Mouse (Mus musculus) cerebral cortex, adult 2 months (tissue): Measurements from ENCODE around the gene Hs2st1.

Source experiments
- WGBS: fragments of 180-500 bp; shearing (Covaris S2); methylation state at CpG from one replicate; pipeline ENCODE4 v1.1.7; 2018; 5-methylcytosine and 5-hydroxymethylcytosine counted together

The Hs2st1 gene

DNA sequence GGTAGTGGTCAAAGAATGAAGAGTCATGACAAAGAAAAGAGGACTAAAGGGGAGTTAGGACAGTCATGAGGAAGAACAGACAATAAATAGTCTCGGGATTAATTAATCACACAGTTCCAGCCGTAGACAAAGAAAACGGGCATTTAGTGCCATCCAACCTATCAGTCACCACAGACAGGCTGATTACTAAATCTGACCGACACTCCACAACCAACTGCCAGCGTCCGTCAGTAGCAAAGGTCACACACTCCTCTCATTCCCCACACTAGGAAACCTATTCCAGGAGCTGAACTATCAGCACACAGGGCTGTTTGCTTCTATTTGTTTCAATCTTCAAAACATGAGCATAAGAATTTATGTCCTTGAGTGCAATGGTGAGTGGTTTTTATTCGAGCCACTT, 16.0 kb downstream of the Hs2st1 start:
- 60% methylated on average over 7 of the region's 7 CpGs for WGBS

- 60% methylated on average over 4 of the region's 4 CpGs for WGBS
Measured at GRCm38 (mm10) chr3:144551416-144551815, 18.6 kb downstream of the Hs2st1 start.

GRCm38 (mm10) chr3:144550659-144551058, 19.3 kb downstream of the Hs2st1 start:
- 63% methylated on average over 5 of the region's 5 CpGs for WGBS

GRCm38 (mm10) chr3:144550036-144550435, 19.9 kb downstream of the Hs2st1 start:
- WGBS, result 78% methylated on average over 5 of the region's 5 CpGs

DNA sequence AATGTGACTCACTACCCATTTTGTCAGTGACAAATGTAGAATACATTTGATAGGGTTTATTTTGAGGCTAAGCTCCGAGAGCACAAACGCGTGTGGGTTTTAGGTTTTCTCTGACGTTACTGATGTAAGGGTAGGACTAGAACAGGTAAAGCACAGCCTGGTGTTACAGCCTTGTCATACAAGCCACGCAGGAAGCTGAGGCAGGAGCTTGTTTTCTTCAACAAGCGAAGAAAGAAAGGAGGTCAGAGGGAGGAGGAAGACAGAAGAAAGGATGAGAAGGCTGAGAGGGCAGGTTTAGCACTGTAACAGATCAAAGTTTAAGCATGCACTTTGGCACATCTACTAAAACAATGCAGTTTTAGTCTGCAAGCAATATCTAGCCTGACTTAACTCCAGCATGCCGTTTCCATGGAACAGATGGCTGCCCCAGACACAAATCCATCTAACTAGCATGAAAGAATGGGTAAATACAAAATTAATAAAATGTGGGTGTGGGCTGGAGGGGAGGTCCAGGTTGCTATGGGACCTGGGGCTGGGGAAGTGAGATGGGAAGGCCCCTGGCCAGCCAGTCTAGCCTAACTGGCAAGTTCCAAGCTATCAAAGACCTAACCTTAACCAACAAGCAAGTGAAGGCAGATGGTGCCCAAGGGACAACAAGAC, 21.7 kb downstream of the Hs2st1 start:
- WGBS, result 48% methylated on average over 7 of the region's 7 CpGs

DNA sequence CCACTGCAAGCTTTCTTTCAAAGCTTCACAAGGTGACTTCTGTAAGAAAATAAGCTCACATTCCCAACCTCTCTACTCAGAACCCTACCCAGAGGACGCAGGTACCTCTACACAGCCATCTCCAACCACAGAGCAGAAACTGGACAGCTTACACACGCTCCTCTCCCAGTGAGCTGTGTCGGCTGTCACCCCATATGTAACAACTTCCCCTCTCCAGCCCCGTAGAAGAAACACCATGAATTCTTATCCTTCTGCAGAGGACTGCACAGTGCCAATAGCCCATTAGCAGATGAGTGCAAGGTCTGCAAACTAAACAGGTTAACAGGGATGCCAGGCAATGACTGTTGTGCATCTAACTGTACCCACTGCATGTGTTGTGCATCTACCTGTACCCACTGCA, 23.5 kb downstream of the Hs2st1 start:
- 26% methylated on average over 4 of the region's 4 CpGs for WGBS

DNA sequence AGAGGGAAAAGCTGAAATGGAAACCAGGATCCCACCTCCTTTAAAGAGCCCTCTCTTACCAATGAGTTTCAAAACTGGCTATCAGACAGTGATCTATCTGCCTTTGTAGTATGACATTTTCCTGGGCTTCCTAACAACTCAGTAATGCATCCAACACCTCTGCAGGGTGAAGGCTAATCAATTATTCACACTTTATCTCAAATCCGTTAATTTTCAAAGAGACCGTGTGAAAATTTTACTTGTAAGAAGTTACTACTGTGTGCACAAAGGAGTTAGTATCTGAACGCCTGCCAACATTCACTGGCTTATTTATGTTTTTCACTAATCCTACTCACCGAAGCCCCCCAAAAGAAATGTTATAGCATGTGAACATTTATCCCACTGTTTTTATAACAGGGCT, 24.1 kb downstream of the Hs2st1 start:
- 25% methylated on average over 4 of the region's 4 CpGs for WGBS

GRCm38 (mm10) chr3:144545152-144545551, 24.8 kb downstream of the Hs2st1 start:
- 67% methylated on average over 7 of the region's 7 CpGs for WGBS

GRCm38 (mm10) chr3:144541906-144542438, 28.0 kb downstream of the Hs2st1 start:
- 37% methylated on average over 6 of the region's 6 CpGs for WGBS

- 68% methylated on average over 3 of the region's 3 CpGs for WGBS
Measured at GRCm38 (mm10) chr3:144540805-144541204, 29.2 kb downstream of the Hs2st1 start.

- WGBS, result 67% methylated on average over 3 of the region's 3 CpGs
Measured at GRCm38 (mm10) chr3:144539051-144539450, 30.9 kb downstream of the Hs2st1 start.

GRCm38 (mm10) chr3:144537078-144537855, 32.7 kb downstream of the Hs2st1 start:
- WGBS, result 46% methylated on average over 7 of the region's 7 CpGs

GRCm38 (mm10) chr3:144535056-144535455, 34.9 kb downstream of the Hs2st1 start:
- 68% methylated on average over 4 of the region's 4 CpGs for WGBS

GRCm38 (mm10) chr3:144531023-144531422, 39.0 kb downstream of the Hs2st1 start:
- 22% methylated on average over 5 of the region's 5 CpGs for WGBS

DNA sequence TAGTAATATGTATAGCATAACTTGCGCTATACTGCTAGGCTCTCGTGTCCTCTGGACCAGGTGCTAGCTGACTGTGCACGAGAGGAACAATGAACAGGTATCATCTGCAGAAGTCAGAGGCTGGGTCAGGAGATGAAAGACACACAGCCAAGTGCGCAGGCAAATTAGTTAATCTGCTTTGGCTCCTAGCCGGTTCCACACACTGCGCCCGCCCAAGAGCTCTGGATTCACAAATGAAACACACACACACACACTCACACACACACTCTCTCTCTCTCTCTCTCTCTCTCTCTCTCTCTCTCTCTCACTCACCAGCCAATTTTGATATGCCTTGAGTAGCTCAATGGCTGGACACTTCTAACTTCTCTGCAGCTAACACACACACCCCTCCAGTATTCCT, 42.1 kb downstream of the Hs2st1 start:
- WGBS, result 85% methylated on average over 7 of the region's 7 CpGs

DNA sequence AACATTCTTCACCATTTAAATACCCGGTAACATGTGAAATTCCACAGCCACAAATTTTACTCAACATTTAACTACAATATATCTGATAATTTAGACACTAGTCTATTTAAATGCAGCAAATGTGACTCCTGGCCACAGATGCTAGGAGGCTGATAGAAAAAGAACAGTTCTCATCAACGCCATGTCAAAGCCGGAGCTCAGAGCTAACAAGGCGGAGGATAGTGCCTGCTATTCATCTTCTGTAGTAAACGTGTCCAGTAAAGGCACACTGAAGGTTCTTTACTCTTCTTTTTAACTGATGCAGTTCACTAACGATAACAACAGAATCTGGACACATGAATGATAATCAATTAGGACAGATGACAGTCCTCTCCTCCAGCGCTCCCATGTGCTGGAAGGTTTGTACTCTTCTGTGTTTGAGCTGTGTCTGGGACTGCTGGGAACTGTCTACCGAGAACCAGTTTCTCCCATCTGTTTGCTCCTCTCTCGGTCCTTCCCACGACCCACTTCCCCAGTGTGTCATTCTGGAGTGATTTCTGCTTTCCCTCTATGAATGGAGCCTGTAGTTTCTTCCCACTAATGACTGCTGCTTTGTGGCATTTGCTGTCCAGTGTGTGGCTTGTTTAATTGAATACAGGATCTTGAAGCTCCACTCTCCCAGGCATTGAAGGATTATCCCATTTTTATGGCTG, 50.3 kb downstream of the Hs2st1 start:
- 44% methylated on average over 10 of the region's 10 CpGs for WGBS

GRCm38 (mm10) chr3:144518917-144519316, 51.1 kb downstream of the Hs2st1 start:
- 86% methylated on average over 5 of the region's 5 CpGs for WGBS

- WGBS, result 91% methylated on average over 7 of the region's 7 CpGs
Measured at GRCm38 (mm10) chr3:144515286-144515685, 54.7 kb downstream of the Hs2st1 start.

- WGBS, result 66% methylated on average over 10 of the region's 10 CpGs
Measured at GRCm38 (mm10) chr3:144514122-144514505, 55.9 kb downstream of the Hs2st1 start.

DNA sequence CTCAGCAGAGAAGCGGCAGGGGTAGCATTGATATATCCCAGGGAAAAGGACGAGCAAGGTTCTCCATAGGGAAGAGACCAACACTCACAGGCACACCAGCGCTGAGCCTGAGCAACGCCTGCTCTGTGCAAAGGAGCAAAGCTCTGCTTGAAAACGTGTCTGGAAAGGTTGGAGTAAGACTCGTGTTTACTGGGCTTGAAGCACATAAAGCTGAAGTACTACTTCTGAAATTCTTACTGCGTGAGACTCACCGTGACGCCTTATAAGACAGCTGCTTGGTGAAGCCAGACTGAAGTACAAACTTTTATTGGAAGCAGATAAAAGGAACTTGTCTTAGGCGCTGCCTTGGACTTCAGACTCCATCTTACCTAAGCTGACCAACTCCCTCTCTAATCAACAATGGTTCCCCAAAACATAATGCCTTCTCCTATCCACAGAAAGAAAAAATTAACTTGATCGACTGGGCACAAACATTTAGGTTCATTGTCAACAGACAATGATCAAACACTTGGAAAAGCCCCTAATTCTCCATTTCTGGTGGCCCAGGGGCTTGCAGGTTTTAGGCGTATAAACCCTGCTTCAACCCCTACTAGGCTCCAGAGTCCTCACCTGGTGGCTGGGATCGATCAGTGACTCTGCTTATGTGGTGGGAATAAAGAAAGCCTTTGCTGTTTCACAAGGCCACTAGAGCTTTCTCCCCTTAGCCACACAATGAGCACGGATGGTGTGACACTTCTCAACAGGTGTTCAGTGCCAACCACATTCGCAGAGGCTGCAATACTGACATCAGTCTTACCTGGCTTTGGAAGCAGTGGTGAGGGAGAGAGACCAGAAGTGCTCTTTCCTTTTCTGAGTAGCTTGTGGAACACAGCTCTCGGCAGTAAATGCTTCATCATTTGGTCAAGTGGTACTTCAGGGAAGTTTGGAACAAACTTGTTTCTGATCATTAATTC, 56.5 kb downstream of the Hs2st1 start:
- WGBS, result 84% methylated on average over 16 of the region's 16 CpGs

GRCm38 (mm10) chr3:144510724-144511123, 59.3 kb downstream of the Hs2st1 start:
- WGBS, result 82% methylated on average over 3 of the region's 3 CpGs
